Mouse (Mus musculus) CH12.LX (cell line): ENCODE data around the gene Irx4. TPM values are rescaled to one million over a fixed set of nuclear protein-coding genes. Genes with fewer than 3 reads are reported as not detected.

Source experiments
- DNase-seq: peaks from one replicate; pipeline ENCODE4 v3.0.0-alpha.2; 2013; ENCODE audit errors: extremely low read depth
- H3K27ac ChIP-seq: 2 replicates; pipeline ENCODE4 v1.5.1; 2012; ENCODE audit warnings: low read depth, mild to moderate bottlenecking, control low read depth, moderate library complexity; ENCODE audit not compliant: insufficient read depth
- H3K27me3 ChIP-seq: replicated peaks from 2 replicates; pipeline ENCODE3; 2012; ENCODE audit warnings: inconsistent platforms
- H3K36me3 ChIP-seq, 2 experiments: replicated peaks in 1 of 2; 2 replicates each; pipeline versions ENCODE3 to v1.6.1; 2012; ENCODE audit warnings: inconsistent platforms in 1 of 2, low read length in 1 of 2, mild to moderate bottlenecking in 1 of 2, mixed read lengths in 1 of 2, moderate library complexity in 1 of 2; ENCODE audit not compliant: control insufficient read depth in 1 of 2, insufficient read depth in 1 of 2
- H3K4me1 ChIP-seq, 2 experiments: 2 replicates each; pipeline ENCODE4 v1.6.1; 2012; ENCODE audit warnings: inconsistent platforms in 1 of 2, moderate library complexity in 1 of 2; ENCODE audit not compliant: insufficient read depth in 2 of 2, control insufficient read depth in 1 of 2
- H3K4me2 ChIP-seq: 2 replicates; pipeline ENCODE4 v1.6.1; 2012; ENCODE audit warnings: low read depth, mild to moderate bottlenecking, control low read depth; ENCODE audit not compliant: poor library complexity, insufficient read depth, severe bottlenecking
- H3K4me3 ChIP-seq, 3 experiments: fragments of 150-350 bp in 1 of 3; sonication (generic) in 1 of 3; replicated peaks in 1 of 3; 2 replicates each; pipeline versions ENCODE3 to v1.5.1; 2011 to 2012; ENCODE audit warnings: low read depth in 2 of 3, low read length in 2 of 3, mild to moderate bottlenecking in 2 of 3, moderate library complexity in 2 of 3, control low read depth in 1 of 3, improper control_type of control experiment in 1 of 3, inconsistent platforms in 1 of 3, mixed read lengths in 1 of 3; ENCODE audit not compliant: poor library complexity in 1 of 3
- H3K79me2 ChIP-seq: replicated peaks from 2 replicates; pipeline ENCODE4 v1.6.1; 2012; ENCODE audit warnings: mild to moderate bottlenecking, moderate library complexity; ENCODE audit not compliant: control insufficient read depth, poor library complexity, insufficient read depth, severe bottlenecking; ENCODE audit errors: extremely low read depth
- H3K9ac ChIP-seq: 2 replicates; pipeline ENCODE4 v1.6.1; 2012; ENCODE audit warnings: low read depth, mild to moderate bottlenecking, control low read depth, moderate library complexity; ENCODE audit not compliant: insufficient read depth
- H3K9me3 ChIP-seq: replicated peaks from 2 replicates; pipeline ENCODE3; 2012; ENCODE audit warnings: low read length, inconsistent platforms, mixed read lengths
- BHLHE40 ChIP-seq: IDR thresholded peaks from 2 replicates; pipeline ENCODE4 v1.6.1; 2011; ENCODE audit warnings: mild to moderate bottlenecking, low read depth, low read length, improper control_type of control experiment
- CHD1 ChIP-seq: IDR thresholded peaks from 2 replicates; pipeline ENCODE4 v1.6.1; 2012; ENCODE audit warnings: low read depth, low read length, improper control_type of control experiment, inconsistent platforms
- CHD2 ChIP-seq: IDR thresholded peaks from 2 replicates; pipeline ENCODE4 v1.6.1; 2011; ENCODE audit warnings: low read length, improper control_type of control experiment
- CTCF ChIP-seq, 2 experiments: IDR thresholded peaks in 1 of 2; conservative IDR thresholded peaks in 1 of 2; 2 replicates each; pipeline ENCODE4 v1.5.1; 2011 to 2012; ENCODE audit warnings: low read depth in 2 of 2, low read length in 2 of 2, improper control_type of control experiment in 1 of 2, inconsistent platforms in 1 of 2, mild to moderate bottlenecking in 1 of 2, moderate library complexity in 1 of 2
- E2F4 ChIP-seq: IDR thresholded peaks from 2 replicates; pipeline ENCODE4 v1.6.1; 2011; ENCODE audit warnings: low read depth, low read length, improper control_type of control experiment; ENCODE audit not compliant: insufficient replicate concordance
- ETS1 ChIP-seq: conservative IDR thresholded peaks from 2 replicates; pipeline ENCODE4 v1.6.1; 2012; ENCODE audit warnings: low read depth, mild to moderate bottlenecking, inconsistent platforms, low read length, improper control_type of control experiment, moderate library complexity
- HCFC1 ChIP-seq: IDR thresholded peaks from 2 replicates; pipeline ENCODE4 v1.6.1; 2012; ENCODE audit warnings: low read depth, mild to moderate bottlenecking, inconsistent platforms, low read length, improper control_type of control experiment
- IRF4 ChIP-seq: IDR thresholded peaks from 2 replicates; pipeline ENCODE4 v1.6.1; 2014; ENCODE audit warnings: low read depth, mild to moderate bottlenecking, inconsistent platforms, low read length, improper control_type of control experiment
- JUN ChIP-seq: IDR thresholded peaks from 2 replicates; pipeline ENCODE4 v1.6.1; 2011; ENCODE audit warnings: low read depth, mild to moderate bottlenecking, low read length, improper control_type of control experiment, moderate library complexity; ENCODE audit not compliant: insufficient read depth
- KAT2A ChIP-seq: IDR thresholded peaks from 2 replicates; pipeline ENCODE4 v1.6.1; 2012; ENCODE audit warnings: low read length, improper control_type of control experiment, inconsistent platforms; ENCODE audit not compliant: insufficient replicate concordance
- MAFK ChIP-seq: IDR thresholded peaks from 2 replicates; pipeline ENCODE4 v1.6.1; 2011; ENCODE audit warnings: low read length, improper control_type of control experiment; ENCODE audit not compliant: insufficient replicate concordance
- MAX ChIP-seq: IDR thresholded peaks from 2 replicates; pipeline ENCODE4 v1.6.1; 2011; ENCODE audit warnings: low read length, improper control_type of control experiment
- NELFE ChIP-seq: IDR thresholded peaks from 2 replicates; pipeline ENCODE4 v1.6.1; 2011; ENCODE audit warnings: low read depth, low read length, improper control_type of control experiment
- NRF1 ChIP-seq: IDR thresholded peaks from 2 replicates; pipeline ENCODE4 v1.6.1; 2014; ENCODE audit warnings: low read depth, mild to moderate bottlenecking, inconsistent platforms, low read length, improper control_type of control experiment, moderate library complexity
- POLR2A ChIP-seq: IDR thresholded peaks from 2 replicates; pipeline ENCODE4 v1.6.1; 2011; ENCODE audit warnings: low read depth, mild to moderate bottlenecking, improper control_type of control experiment, low read length
- POLR2AphosphoS2 ChIP-seq: IDR thresholded peaks from 2 replicates; pipeline ENCODE4 v1.6.1; 2011; ENCODE audit warnings: low read depth, low read length, improper control_type of control experiment
- SIN3A ChIP-seq: IDR thresholded peaks from 2 replicates; pipeline ENCODE4 v1.6.1; 2012; ENCODE audit warnings: low read length, improper control_type of control experiment, inconsistent platforms
- SMC3 ChIP-seq: IDR thresholded peaks from 2 replicates; pipeline ENCODE4 v1.6.1; 2011; ENCODE audit warnings: low read depth, low read length, improper control_type of control experiment
- TBP ChIP-seq: conservative IDR thresholded peaks from 2 replicates; pipeline ENCODE4 v1.6.1; 2011; ENCODE audit warnings: low read depth, low read length, improper control_type of control experiment
- TCF12 ChIP-seq: IDR thresholded peaks from 2 replicates; pipeline ENCODE4 v1.6.1; 2014; ENCODE audit warnings: low read depth, mild to moderate bottlenecking, inconsistent platforms, low read length, improper control_type of control experiment
- UBTF ChIP-seq: IDR thresholded peaks from 2 replicates; pipeline ENCODE4 v1.6.1; 2012; ENCODE audit warnings: low read depth, mild to moderate bottlenecking, inconsistent platforms, low read length, improper control_type of control experiment, moderate library complexity
- USF2 ChIP-seq: conservative IDR thresholded peaks from 2 replicates; pipeline ENCODE4 v1.6.1; 2011; ENCODE audit warnings: low read depth, low read length, improper control_type of control experiment
- ZC3H11A ChIP-seq: IDR thresholded peaks from 2 replicates; pipeline ENCODE4 v1.6.1; 2012; ENCODE audit warnings: low read depth, mild to moderate bottlenecking, inconsistent platforms, low read length, improper control_type of control experiment
- ZMIZ1 ChIP-seq: IDR thresholded peaks from 2 replicates; pipeline ENCODE4 v1.6.1; 2012; ENCODE audit warnings: low read depth, mild to moderate bottlenecking, inconsistent platforms, low read length, improper control_type of control experiment
- ZNF384 ChIP-seq: IDR thresholded peaks from 2 replicates; pipeline ENCODE4 v1.6.1; 2012; ENCODE audit warnings: low read depth, low read length, improper control_type of control experiment, inconsistent platforms
- dilution Hi-C: fragments of 300-500 bp; cut with MboI; formaldehyde crosslinking; loops from 2 replicates; pipeline ENCODE4 v1.14.3; 2020; ENCODE audit warnings: low sequenced_read_pairs; ENCODE audit not compliant: extremely low pct_unique_long_range_greater_than_20kb, extremely low pct_ligation_motif_present
- in situ Hi-C: fragments of 300-500 bp; cut with MboI; formaldehyde crosslinking; loops from 3 replicates; pipeline ENCODE4 v1.14.3; 2019; ENCODE audit warnings: low sequenced_read_pairs, low pct_ligation_motif_present, low pct_unique_long_range_greater_than_20kb, mixed read lengths
- polyA plus RNA-seq: library from polyadenylated mRNA; unstranded; fragments of >175 nt; gene quantifications from 2 replicates; pipeline ENCODE4 v1.2.1, GENCODE M21; 2012; ENCODE audit warnings: low read depth; ENCODE audit not compliant: insufficient read length
- total RNA-seq, 2 experiments: library from RNA; depleted of rRNA; stranded (reverse); fragments of 300-350 nt in 1 of 2; fragments of >200 nt in 1 of 2; gene quantifications; 2 replicates each; pipeline ENCODE4 v1.2.3; 2012 to 2014

The Irx4 gene
- total and polyA plus RNA-seq, 3 experiments: not detected

DNA sequence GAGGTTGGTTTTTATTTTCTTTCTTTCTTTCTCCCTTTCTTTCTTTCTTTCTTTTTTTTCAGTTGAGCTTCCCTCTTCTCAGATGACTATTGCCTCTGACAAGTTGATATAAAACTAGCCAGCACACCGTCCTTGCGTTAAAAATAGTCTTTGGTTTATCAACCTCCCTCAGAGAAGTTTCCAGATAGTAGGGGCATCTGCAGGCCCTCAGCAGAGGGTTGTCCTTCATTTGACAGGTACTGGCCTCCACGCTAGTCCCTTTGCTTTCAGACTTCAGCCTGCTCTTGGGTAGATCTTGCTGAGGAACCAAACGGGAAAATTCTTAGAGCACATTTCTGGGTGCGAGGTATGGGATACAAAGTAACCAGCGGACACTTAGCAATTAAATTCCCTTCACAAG lies 17.1 kb downstream of the Irx4 start:
- Histone ChIP-seq H3K27ac (no peak overlapping the region), H3K4me2 (no peak overlapping the region)
- TF ChIP-seq POLR2AphosphoS2 (no peak), NRF1 (no peak), POLR2A (no peak), TCF12 (no peak), SIN3A (no peak), UBTF (no peak), CHD1 (no peak), BHLHE40 (no peak), E2F4 (no peak), MAX (no peak), IRF4 (no peak), CTCF (conservative IDR thresholded peaks at IDR 0.05 in 1 of 2, IDR thresholded peaks at IDR 0.05 in 1 of 2; ENCODE audit: low read depth in 2 of 2, low read length in 2 of 2) (no peak), ETS1 (no peak), TBP (no peak), CHD2 (no peak), JUN (no peak), ZMIZ1 (no peak)
- TF ChIP-seq, all 38 proteins: peak for 0
- DNase-seq: no peak
- in situ Hi-C loops (no loop called here), dilution Hi-C loops (no loop called here)
- Histone ChIP-seq H3K27me3 (peaks cover 10% of the 10 kb centered on the region), H3K9ac (no peak overlapping the region), H3K79me2 (no peaks in the 10 kb centered on the region), H3K9me3 (no peaks in the 10 kb centered on the region), H3K4me3 (no peak overlapping the region), H3K4me1 (peaks cover 0 to 42% of the 10 kb centered on the region in 2 experiments; a peak in 2 of 4 replicates), H3K36me3 (no peaks in the 10 kb centered on the region)

- Histone ChIP-seq H3K4me3 (no peak overlapping the region), H3K27me3 (peaks cover 6% of the 10 kb centered on the region), H3K4me1 (peaks cover 0 to 42% of the 10 kb centered on the region in 2 experiments; a peak in 3 of 4 replicates), H3K27ac (no peak overlapping the region), H3K79me2 (no peaks in the 10 kb centered on the region), H3K36me3 (no peaks in the 10 kb centered on the region), H3K9me3 (no peaks in the 10 kb centered on the region), H3K9ac (no peak overlapping the region), H3K4me2 (no peak overlapping the region)
- dilution Hi-C loops: no loop called here
- DNase-seq: no peak
- no peak for TF ChIP-seq POLR2AphosphoS2
- TF ChIP-seq CHD1: no peak
- no peak for TF ChIP-seq NELFE
- no peak for TF ChIP-seq ETS1
- TF ChIP-seq ZNF384: no peak
- TF ChIP-seq MAFK: no peak
- TF ChIP-seq ZC3H11A: no peak
- no peak for TF ChIP-seq SMC3
- no peak for TF ChIP-seq TCF12
- no peak for TF ChIP-seq USF2
- no peak for TF ChIP-seq ZMIZ1
- no peak for TF ChIP-seq HCFC1
- TF ChIP-seq KAT2A: no peak
- in situ Hi-C loops: no loop called here
These were observed 17.5 kb downstream of the Irx4 start for GRCm38 (mm10) chr13:73277797-73278196.
